Mouse (Mus musculus) bone marrow macrophage, adult 2 months (primary cell): Measurements from ENCODE around the gene Ccdc106.

Source experiments
- CTCF ChIP-seq: IDR thresholded peaks from 2 replicates; pipeline ENCODE4 v1.5.1; 2012; ENCODE audit warnings: low read depth, mild to moderate bottlenecking, low read length, moderate library complexity
- POLR2A ChIP-seq: IDR thresholded peaks from 2 replicates; pipeline ENCODE4 v1.6.1; 2012; ENCODE audit warnings: mild to moderate bottlenecking, low read depth, low read length, borderline replicate concordance

- TF ChIP-seq CTCF (no peak), POLR2A (no peak)
Measured at GRCm38 (mm10) chr7:5081241-5081640, 60.9 kb downstream of the Ccdc106 start.
